Mouse (Mus musculus) bone marrow macrophage, adult 2 months (primary cell): ENCODE measurements at regions not wholly inside any gene's neighbourhood (a gene's known extent, or its start where the extent isn't known, plus 50 kb on each side); places are given as distances from the start of the nearest gene placed in this dataset.

ENCODE experiments used
- CTCF ChIP-seq: IDR thresholded peaks from 2 replicates; pipeline ENCODE4 v1.5.1; 2012; ENCODE audit warnings: low read depth, mild to moderate bottlenecking, low read length, moderate library complexity
- POLR2A ChIP-seq: IDR thresholded peaks from 2 replicates; pipeline ENCODE4 v1.6.1; 2012; ENCODE audit warnings: mild to moderate bottlenecking, low read depth, low read length, borderline replicate concordance

GRCm38 (mm10) chr7:39750448-39750847 is 232.9 kb downstream of the Zfp619 start:
- no peak for TF ChIP-seq CTCF
- no peak for TF ChIP-seq POLR2A
